Mouse (Mus musculus) erythroblast, adult 5-6 weeks (primary cell): Measurements from ENCODE around the gene Dock1. TPM values are rescaled to one million over a fixed set of nuclear protein-coding genes. Genes with fewer than 3 reads are reported as not detected.

Experiments used
- ATAC-seq: replicated peaks from 2 replicates; pipeline ENCODE4 v1.8.0; 2016; ENCODE audit warnings: moderate number of reproducible peaks, mild to moderate bottlenecking, moderate TSS enrichment, inconsistent platforms; ENCODE audit not compliant: poor library complexity, low FRiP score, severe bottlenecking
- total RNA-seq, 2 experiments: library from RNA; stranded (forward) in 1 of 2; stranded (reverse) in 1 of 2; fragments of 150-400 nt in 1 of 2; fragments of 200-764, 138-1000 nt in 1 of 2; gene quantifications; 2 replicates each; pipeline versions ENCODE4 v1.2.3 to v1.2.4; 2015 to 2017; ENCODE audit warnings: low replicate concordance in 2 of 2

The Dock1 gene
- total RNA-seq, 2 experiments from 2014 or later = 3.1 to 3.8 TPM

GRCm38 (mm10) chr7:135101921-135102320, 431.5 kb downstream of the Dock1 start:
- ATAC-seq = no peak

DNA sequence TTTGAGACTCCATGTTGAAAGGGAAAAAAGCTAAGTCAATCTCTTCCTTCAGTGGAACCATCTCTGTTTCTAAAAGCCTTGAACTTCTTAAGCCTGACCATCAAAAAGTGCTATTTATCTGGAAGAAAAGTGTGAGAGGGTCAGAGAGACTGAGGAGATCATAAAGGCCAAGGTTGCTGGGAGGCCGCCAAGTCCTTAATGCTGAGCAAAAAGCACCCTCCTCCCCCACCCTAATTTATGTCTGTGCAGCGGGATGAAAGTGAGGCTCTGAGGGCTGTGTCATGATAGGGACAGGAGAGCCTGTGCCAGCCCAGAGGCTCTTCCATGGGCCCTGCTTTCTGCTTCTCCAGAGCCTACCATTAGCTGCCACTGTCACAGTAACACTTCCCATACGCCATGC, 436.1 kb downstream of the Dock1 start:
- no peak for ATAC-seq

DNA sequence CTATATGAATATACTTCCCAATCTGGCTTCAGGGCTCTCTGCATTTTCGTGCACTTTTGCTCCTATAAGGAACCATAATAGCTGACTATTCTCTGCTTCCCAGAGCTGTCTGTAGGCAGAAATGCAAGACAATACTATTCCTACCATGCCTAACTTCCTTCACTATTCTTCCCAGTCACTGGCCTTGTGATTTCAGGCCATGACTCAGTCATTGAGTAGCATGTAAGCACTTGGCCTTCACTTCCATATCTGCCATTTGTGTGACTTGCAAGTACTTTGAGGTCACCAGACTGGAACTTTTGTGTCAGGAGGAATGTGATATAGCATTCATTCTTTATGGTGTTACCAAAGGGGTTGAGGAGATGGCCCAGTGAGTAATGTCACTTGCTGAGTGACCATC, 439.9 kb downstream of the Dock1 start:
- ATAC-seq = no peak

- no peak for ATAC-seq
These were observed 455.0 kb downstream of the Dock1 start for GRCm38 (mm10) chr7:135125296-135126065.

- no peak for ATAC-seq
These were observed 462.0 kb downstream of the Dock1 start for GRCm38 (mm10) chr7:135132461-135132860.

DNA sequence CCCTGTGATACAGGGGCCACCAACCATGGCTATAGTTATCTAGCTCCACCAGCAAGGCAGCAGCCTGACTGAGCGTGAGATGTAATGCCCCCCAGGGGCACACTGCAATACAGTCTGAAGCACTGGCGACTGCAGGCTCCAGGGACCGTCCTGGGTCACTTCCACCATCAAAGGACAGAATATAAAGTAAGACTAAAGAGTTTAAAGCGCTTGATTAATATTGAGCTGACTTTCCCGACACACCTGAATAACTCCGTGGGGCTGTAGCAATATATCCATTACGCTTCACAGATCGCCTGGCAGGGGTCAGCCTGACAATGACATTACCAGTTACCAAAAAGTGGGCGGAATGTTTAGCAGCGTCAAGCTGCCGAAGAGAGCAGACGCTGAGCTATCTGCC, 464.2 kb downstream of the Dock1 start:
- ATAC-seq = no peak

- no peak for ATAC-seq
These were observed 468.7 kb downstream of the Dock1 start for GRCm38 (mm10) chr7:135139153-135139612.

DNA sequence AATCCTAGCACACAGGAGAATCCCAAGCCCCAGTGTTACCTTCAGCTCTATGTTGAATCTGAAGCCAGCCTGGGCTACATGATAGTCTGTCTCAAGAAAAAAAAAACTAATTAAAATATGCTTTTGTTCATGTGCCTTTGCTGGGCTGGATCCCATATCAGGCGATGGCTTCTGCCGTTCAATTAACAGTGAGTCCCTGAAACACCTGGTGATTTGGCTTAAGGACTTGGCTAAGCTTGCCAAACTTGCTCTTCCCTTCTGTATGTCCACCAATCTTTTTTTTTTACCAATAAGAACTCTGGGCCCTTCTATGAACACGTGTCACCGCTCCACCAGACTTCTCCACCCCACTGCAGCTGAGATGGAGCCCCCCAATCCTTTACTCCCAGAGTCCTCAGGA, 474.3 kb downstream of the Dock1 start:
- ATAC-seq = no peak

DNA sequence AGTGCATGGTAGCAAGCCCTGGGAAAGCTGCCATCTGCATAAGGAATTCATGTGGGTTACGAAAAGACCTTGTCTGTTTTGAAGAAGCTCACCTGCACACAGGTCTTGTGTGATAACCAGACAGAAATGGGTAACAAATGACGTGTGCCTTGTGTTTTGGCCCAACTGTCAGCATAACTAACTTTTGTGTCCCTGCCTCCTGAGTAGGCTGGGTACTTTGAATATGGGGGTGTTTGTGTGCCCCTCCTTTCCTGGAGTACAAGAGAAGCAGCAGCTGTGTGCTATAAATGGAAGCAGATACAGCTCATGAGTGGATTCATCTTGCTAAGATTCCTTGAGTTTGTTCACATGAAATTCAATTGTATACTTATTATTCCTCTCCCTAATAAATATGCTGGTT, 480.5 kb downstream of the Dock1 start:
- no peak for ATAC-seq

- no peak for ATAC-seq
These were observed 487.1 kb downstream of the Dock1 start for GRCm38 (mm10) chr7:135157571-135157970.

- no peak for ATAC-seq
These were observed 487.9 kb downstream of the Dock1 start for GRCm38 (mm10) chr7:135158381-135158780.

DNA sequence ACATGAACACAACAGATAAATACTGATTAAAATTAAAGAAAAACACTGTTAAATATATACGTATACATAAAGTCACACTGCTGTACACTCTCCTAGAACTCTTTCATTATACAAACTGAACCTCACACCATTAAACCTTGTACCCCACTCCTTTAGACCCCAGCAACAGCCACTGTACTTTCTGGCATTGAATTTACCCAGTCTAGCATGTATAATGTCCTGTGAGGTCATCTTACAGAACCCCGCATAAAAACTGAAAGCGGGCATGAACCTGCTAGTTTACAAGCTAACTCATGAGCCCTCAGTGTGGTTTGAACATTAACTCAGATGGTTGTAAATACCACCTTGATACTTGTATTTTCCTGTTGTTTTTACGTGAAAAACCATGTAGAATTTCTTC, 489.2 kb downstream of the Dock1 start:
- ATAC-seq = no peak

GRCm38 (mm10) chr7:135165155-135165554, 494.7 kb downstream of the Dock1 start:
- ATAC-seq = no peak

DNA sequence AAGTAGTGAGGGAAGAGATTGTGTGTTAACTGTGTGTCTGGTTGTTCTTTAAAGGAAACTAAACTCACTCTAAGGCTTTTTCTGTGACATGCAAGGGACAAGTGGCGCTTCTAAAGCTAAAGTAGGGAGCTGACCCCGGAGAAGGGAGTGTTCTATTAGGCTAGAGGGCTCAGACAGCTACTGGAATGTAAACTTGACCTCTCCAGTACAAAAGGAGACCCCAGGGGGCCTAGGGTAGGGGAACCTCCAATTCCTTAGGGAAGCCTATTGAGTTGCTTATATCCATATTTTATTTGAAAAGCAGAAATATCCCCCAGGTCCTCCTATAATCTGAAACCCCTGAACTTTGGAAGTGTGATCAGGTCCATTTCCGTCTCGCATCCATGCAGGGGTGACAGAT, 499.5 kb downstream of the Dock1 start:
- ATAC-seq = no peak

DNA sequence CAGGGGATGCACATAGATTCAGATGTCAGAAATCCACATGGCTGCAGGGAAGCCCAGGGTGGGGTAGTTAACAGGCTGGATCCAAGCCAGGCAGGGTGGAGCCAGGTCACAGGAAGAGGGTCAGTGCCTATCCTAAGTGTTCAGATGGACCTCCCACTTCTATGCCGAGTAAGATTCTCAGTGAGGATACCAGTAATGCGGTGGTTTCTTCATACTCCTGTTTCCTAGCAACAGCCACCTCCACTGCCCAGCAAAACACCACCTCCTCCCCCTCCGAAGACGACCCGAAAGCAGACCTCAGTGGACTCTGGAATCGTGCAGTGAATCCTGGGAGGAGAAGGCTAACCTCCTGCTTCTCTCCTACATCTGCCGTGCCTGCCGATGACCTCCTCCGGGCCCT, 501.8 kb downstream of the Dock1 start:
- no peak for ATAC-seq

GRCm38 (mm10) chr7:135194190-135194589, 523.7 kb downstream of the Dock1 start:
- ATAC-seq = no peak

GRCm38 (mm10) chr7:135195631-135196030, 525.2 kb downstream of the Dock1 start:
- no peak for ATAC-seq

DNA sequence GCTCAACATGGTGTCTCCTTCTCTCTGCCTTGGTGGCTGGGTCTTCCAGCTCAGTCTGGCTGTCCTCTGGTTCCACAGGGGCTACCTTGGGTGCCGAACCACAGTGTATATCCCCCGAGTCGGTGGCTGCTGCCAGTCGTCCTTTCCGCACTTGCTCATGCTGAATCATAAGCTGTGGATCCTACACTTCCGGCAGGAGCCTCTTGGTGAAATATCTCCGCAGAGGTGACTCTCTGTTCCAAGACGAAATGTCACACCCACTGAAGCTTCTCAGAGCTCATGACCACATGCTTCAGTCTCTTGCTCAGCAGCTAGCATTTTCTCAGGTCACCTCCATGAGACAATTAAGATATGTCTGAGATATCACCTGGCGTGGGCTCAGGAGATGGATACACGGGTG, 526.4 kb downstream of the Dock1 start:
- ATAC-seq = no peak

DNA sequence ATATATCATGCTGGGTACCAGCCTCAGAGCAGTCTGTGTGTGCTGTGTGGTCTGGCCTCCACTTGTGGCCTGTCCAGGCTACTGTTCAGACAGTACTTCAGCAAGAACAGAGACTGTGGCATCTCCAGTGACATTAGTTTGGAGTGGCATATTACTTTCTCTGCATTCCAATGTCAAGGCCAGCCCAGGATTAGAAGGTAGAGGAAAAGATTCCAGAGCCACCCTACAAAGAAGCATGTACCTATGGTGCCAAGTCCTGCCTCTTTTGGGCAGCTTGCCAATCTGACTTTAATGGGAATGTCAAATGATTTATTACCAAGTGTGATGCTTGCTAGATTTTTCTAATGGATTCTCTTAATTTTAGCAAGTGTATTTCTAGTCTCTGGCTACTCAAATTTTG, 533.5 kb downstream of the Dock1 start:
- no peak for ATAC-seq

DNA sequence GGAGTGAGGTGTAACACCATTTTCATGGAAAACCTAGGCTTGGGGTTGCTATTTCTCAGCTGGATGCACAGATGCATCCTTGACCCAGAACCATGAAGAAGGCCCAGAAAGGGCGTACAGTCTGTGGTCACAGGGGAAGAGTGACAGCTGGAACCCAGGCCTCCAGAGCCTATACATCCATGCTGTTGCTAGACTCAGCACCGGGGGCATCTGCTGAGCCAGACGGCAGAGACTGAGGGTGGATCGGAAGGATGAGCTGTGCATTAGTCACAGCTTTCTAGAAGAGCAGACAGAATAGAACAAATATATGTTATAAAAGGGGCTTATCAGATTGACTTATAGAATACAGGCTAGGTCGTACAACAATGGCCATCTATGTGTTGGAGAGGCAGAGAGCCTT, 534.7 kb downstream of the Dock1 start:
- no peak for ATAC-seq

DNA sequence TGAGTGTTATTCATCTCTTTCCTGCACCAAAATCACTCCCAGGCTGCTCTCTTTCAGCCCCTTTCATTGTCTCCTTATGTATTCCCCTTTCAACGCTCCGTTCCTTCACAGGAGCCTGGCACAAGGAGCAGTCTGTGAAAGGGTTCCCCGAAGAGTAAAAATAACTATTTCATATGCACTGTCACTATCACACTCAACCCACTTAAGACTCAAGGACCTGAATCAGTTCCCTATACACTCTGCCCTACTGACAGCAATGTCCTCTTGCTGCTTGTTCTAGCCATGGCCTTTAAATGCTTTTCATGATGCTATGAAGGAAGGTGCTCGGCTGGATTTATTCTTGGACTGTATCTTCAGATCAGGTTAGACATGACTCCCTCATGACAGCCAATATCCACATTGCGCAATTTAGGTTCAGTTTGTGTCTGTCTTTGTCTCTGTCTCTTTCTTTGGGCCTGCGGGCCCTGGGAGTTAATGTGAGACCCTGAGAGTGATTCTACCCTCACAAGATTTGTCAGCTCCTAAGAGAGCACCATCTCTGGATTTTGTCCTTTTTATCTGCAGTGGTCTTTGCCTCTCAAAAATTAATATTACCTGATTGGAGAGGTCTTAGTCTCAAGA, 538.6 kb downstream of the Dock1 start:
- no peak for ATAC-seq

- ATAC-seq = no peak
These were observed 539.8 kb downstream of the Dock1 start for GRCm38 (mm10) chr7:135210296-135210695.
